Mouse (Mus musculus) ES-E14 (cell line): Measurements from ENCODE around the gene Armc10.

Source experiments
- CHD2 ChIP-seq: IDR thresholded peaks from 2 replicates; pipeline ENCODE4 v1.6.1; 2014; ENCODE audit warnings: mild to moderate bottlenecking, low read depth, low read length, inconsistent platforms
- HCFC1 ChIP-seq: IDR thresholded peaks from 2 replicates; pipeline ENCODE4 v1.6.1; 2012; ENCODE audit warnings: low read length, inconsistent platforms, borderline replicate concordance; ENCODE audit not compliant: insufficient read depth
- ZC3H11A ChIP-seq: IDR thresholded peaks from 2 replicates; pipeline ENCODE4 v1.6.1; 2012; ENCODE audit warnings: low read depth, mild to moderate bottlenecking, inconsistent platforms, low read length, borderline replicate concordance
- ZNF384 ChIP-seq: IDR thresholded peaks from 2 replicates; pipeline ENCODE4 v1.6.1; 2012; ENCODE audit warnings: low read depth, low read length, inconsistent platforms

DNA sequence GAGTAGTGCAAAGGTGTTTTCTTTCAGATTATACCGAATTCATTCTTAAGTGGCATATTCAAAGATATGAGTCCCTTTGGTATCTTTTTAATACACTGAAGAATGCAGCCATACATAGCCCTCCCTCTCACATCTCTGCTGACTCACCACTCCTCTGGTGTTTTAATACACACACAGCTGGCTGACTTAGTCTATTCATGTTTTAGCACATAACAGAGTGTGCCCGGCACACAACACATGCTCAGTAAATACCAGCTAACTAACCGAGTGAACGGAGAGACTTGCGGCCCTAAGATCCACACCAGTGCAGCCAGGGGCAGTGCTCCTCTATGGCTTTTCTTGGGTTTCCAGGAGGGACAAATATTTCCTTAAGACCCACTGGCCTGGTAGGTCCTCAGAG is 35.3 kb downstream of the Armc10 start:
- TF ChIP-seq ZC3H11A (no peak), HCFC1 (no peak), CHD2 (no peak), ZNF384 (no peak)
